Mouse (Mus musculus) stomach, embryonic 14.5 days (tissue): Measurements from ENCODE around the gene Thrb. TPM values are rescaled to one million over a fixed set of nuclear protein-coding genes. Genes with fewer than 3 reads are reported as not detected.

Experiments
- ATAC-seq: fragments of 200-750 bp; cut with Nextera tagmentation; 2 replicates; pipeline ENCODE4 v1.8.0; 2017; ENCODE audit warnings: low read depth, moderate TSS enrichment; ENCODE audit not compliant: insufficient number of reproducible peaks, insufficient read depth, low FRiP score
- H3K27ac ChIP-seq: fragments of 300-500 bp; sonication (generic); 2 replicates; pipeline ENCODE4 v1.5.1; 2014; ENCODE audit warnings: mild to moderate bottlenecking, low read length, moderate library complexity, mixed read lengths
- H3K27me3 ChIP-seq: fragments of 300-500 bp; sonication (generic); 2 replicates; pipeline ENCODE4 v1.6.1; 2014; ENCODE audit warnings: low read length, control low read depth, mixed read lengths; ENCODE audit not compliant: control insufficient read depth, insufficient read depth
- H3K36me3 ChIP-seq: fragments of 300-500 bp; sonication (generic); 2 replicates; pipeline ENCODE4 v1.6.1; 2014; ENCODE audit warnings: mild to moderate bottlenecking, control low read depth, low read length, moderate library complexity, mixed read lengths; ENCODE audit not compliant: control insufficient read depth, insufficient read depth
- H3K4me1 ChIP-seq: fragments of 300-500 bp; sonication (generic); 2 replicates; pipeline ENCODE4 v1.6.1; 2014; ENCODE audit warnings: low read length, control low read depth, mixed read lengths; ENCODE audit not compliant: control insufficient read depth, insufficient read depth
- H3K4me2 ChIP-seq: fragments of 300-500 bp; sonication (generic); replicated peaks from 2 replicates; pipeline ENCODE4 v1.6.1; 2014; ENCODE audit warnings: low read depth, low read length, control low read depth
- H3K4me3 ChIP-seq: fragments of 300-500 bp; sonication (generic); 2 replicates; pipeline ENCODE4 v1.5.1; 2014; ENCODE audit warnings: low read depth, low read length, control low read depth
- H3K9ac ChIP-seq: fragments of 300-500 bp; sonication (generic); replicated peaks from 2 replicates; pipeline ENCODE4 v1.6.1; 2014; ENCODE audit warnings: low read depth, mild to moderate bottlenecking, control low read depth, low read length, moderate library complexity, mixed read lengths
- H3K9me3 ChIP-seq: fragments of 300-500 bp; sonication (generic); 2 replicates; pipeline ENCODE4 v1.6.1; 2016; ENCODE audit warnings: low read depth, low read length, control low read depth; ENCODE audit not compliant: control insufficient read depth
- WGBS: fragments of 180-500 bp; shearing (Covaris S2); extraction: QIAGEN DNeasy Blood & Tissue Kit; methylation state at CpG from one replicate; pipeline ENCODE4 v1.1.7; 2014; 5-methylcytosine and 5-hydroxymethylcytosine counted together
- polyA plus RNA-seq: library from polyadenylated mRNA; unstranded; fragments of >200 nt; fragmentation: Nextera tagmentation; extraction: Ambion mirVana; gene quantifications from 2 replicates; pipeline ENCODE4 v1.2.1, GENCODE M21; 2014

The Thrb gene
- polyA plus RNA-seq, 1 experiment from 2014 or later: 1.0 TPM

GRCm38 (mm10) chr14:18029181-18029932 is 369.3 kb downstream of the Thrb start:
- 67% methylated on average over 2 of the region's 2 CpGs for WGBS
- H3K27me3 ChIP-seq: no peaks in the 10 kb centered on the region

GRCm38 (mm10) chr14:18031941-18032340 is 371.9 kb downstream of the Thrb start:
- ATAC-seq: no peak
- H3K4me2 ChIP-seq: no peak overlapping the region
- H3K9ac ChIP-seq: no peak overlapping the region
- H3K9me3 ChIP-seq: no peaks in the 10 kb centered on the region
- WGBS: 82% methylated on average over 3 of the region's 3 CpGs
- H3K4me3 ChIP-seq: no peak overlapping the region
- no peak overlapping the region for H3K27ac ChIP-seq
- no peaks in the 10 kb centered on the region for H3K36me3 ChIP-seq
- no peaks in the 10 kb centered on the region for H3K4me1 ChIP-seq
- H3K27me3 ChIP-seq: no peaks in the 10 kb centered on the region

More at GRCm38 (mm10) chr14:18029181-18029932, 369.3 kb downstream of the Thrb start:
- no peaks in the 10 kb centered on the region for H3K9me3 ChIP-seq
- no peaks in the 10 kb centered on the region for H3K4me1 ChIP-seq
- H3K36me3 ChIP-seq: no peaks in the 10 kb centered on the region
- no peak overlapping the region for H3K4me3 ChIP-seq
- no peak overlapping the region for H3K9ac ChIP-seq
- H3K27ac ChIP-seq: no peak overlapping the region
- ATAC-seq: no peak
- H3K4me2 ChIP-seq: no peak overlapping the region

DNA sequence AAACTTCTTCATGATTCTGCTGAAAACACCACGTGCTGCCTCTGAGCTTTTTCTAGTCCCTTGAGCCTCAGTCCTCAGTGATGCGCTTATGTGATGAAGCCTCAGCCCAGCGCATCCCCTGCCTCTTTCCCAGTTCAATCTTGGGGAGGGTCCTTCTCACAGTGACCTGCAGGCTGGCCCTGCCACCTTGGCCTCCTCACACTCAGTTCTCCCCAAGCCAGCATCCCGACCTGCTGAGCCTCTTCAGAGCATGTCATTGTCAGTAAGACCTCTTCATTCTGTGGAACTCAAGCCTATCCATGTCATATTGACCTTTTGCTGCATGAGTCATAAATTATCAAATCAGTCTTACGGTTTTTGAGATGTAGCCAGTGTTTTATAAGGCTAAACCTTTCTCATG is 376.5 kb downstream of the Thrb start:
- Histone ChIP-seq H3K36me3 (no peaks in the 10 kb centered on the region), H3K9ac (no peak overlapping the region), H3K4me2 (no peak overlapping the region), H3K4me3 (no peak overlapping the region), H3K27me3 (no peaks in the 10 kb centered on the region), H3K4me1 (no peaks in the 10 kb centered on the region), H3K27ac (no peak overlapping the region), H3K9me3 (no peaks in the 10 kb centered on the region)
- WGBS: 74% methylated on average over 5 of the region's 5 CpGs
- ATAC-seq: no peak

- Histone ChIP-seq H3K36me3 (no peaks in the 10 kb centered on the region), H3K9me3 (no peaks in the 10 kb centered on the region), H3K9ac (no peak overlapping the region), H3K27ac (no peak overlapping the region), H3K27me3 (no peaks in the 10 kb centered on the region), H3K4me3 (no peak overlapping the region), H3K4me1 (no peaks in the 10 kb centered on the region), H3K4me2 (no peak overlapping the region)
- 67% methylated on average over 5 of the region's 5 CpGs for WGBS
- ATAC-seq: no peak
Measured at GRCm38 (mm10) chr14:18062082-18062772, 402.2 kb downstream of the Thrb start.
